Mouse (Mus musculus): ENCODE data around the gene Hrc.

- no peak for TF ChIP-seq CTCF (IDR thresholded peaks at IDR 0.05; ENCODE audit: extremely low read depth, insufficient read depth, low read length)
- no peak for TF ChIP-seq POLR2A (IDR thresholded peaks at IDR 0.05; ENCODE audit: extremely low read depth, insufficient read depth, low read length)
Measured at GRCm38 (mm10) chr7:45308551-45309240, 26.4 kb upstream of the Hrc start.
